Mouse (Mus musculus) embryonic facial prominence, embryonic 14.5 days (tissue): Measurements from ENCODE around the gene Sf3a1. TPM values are rescaled to one million over a fixed set of nuclear protein-coding genes. Genes with fewer than 3 reads are reported as not detected.

Source experiments
- ATAC-seq: fragments of 200-750 bp; cut with Nextera tagmentation; 2 replicates; pipeline ENCODE4 v1.8.0; 2017; ENCODE audit warnings: low read depth, moderate number of reproducible peaks, moderate TSS enrichment
- DNase-seq: peaks from one replicate; pipeline ENCODE4 v3.0.0-alpha.2; 2015; ENCODE audit warnings: low spot score
- H3K27ac ChIP-seq: fragments of 300-500 bp; sonication (generic); replicated peaks from 2 replicates; pipeline ENCODE4 v1.5.1; 2014; ENCODE audit warnings: low read depth, mild to moderate bottlenecking, low read length, moderate library complexity
- H3K27me3 ChIP-seq: fragments of 300-500 bp; sonication (generic); replicated peaks from 2 replicates; pipeline ENCODE4 v1.6.1; 2014; ENCODE audit warnings: low read length; ENCODE audit not compliant: control insufficient read depth, insufficient read depth
- H3K36me3 ChIP-seq: fragments of 300-500 bp; sonication (generic); 2 replicates; pipeline ENCODE4 v1.6.1; 2014; ENCODE audit warnings: low read length, mixed read lengths; ENCODE audit not compliant: control insufficient read depth, insufficient read depth
- H3K4me1 ChIP-seq: fragments of 300-500 bp; sonication (generic); 2 replicates; pipeline ENCODE4 v1.6.1; 2014; ENCODE audit warnings: antibody characterized with exemption, low read length; ENCODE audit not compliant: control insufficient read depth, insufficient read depth
- H3K4me2 ChIP-seq: fragments of 300-500 bp; sonication (generic); 2 replicates; pipeline ENCODE4 v1.6.1; 2014; ENCODE audit warnings: low read depth, mild to moderate bottlenecking, low read length, moderate library complexity, mixed read lengths
- H3K4me3 ChIP-seq: fragments of 300-500 bp; sonication (generic); 2 replicates; pipeline ENCODE4 v1.5.1; 2014; ENCODE audit warnings: low read depth, mild to moderate bottlenecking, low read length
- H3K9ac ChIP-seq: fragments of 300-500 bp; sonication (generic); 2 replicates; pipeline ENCODE4 v1.6.1; 2014; ENCODE audit warnings: low read depth, mild to moderate bottlenecking, low read length, moderate library complexity, mixed read lengths
- H3K9me3 ChIP-seq: fragments of 300-500 bp; sonication (generic); 2 replicates; pipeline ENCODE4 v1.6.1; 2016; ENCODE audit warnings: low read length; ENCODE audit not compliant: control insufficient read depth
- WGBS: fragments of 180-500 bp; shearing (Covaris S2); extraction: QIAGEN DNeasy Blood & Tissue Kit; methylation state at CpG from one replicate; pipeline ENCODE4 v1.1.7; 2014; 5-methylcytosine and 5-hydroxymethylcytosine counted together
- polyA plus RNA-seq: library from polyadenylated mRNA; unstranded; fragments of >200 nt; fragmentation: Nextera tagmentation; extraction: Ambion mirVana; gene quantifications from 2 replicates; pipeline ENCODE4 v1.2.1, GENCODE M21; 2014

The Sf3a1 gene
- polyA plus RNA-seq, 1 experiment from 2014 or later, result 51.4 TPM

GRCm38 (mm10) chr11:4146381-4146780 is 13.8 kb upstream of the Sf3a1 start:
- Histone ChIP-seq H3K9ac (no peak overlapping the region), H3K4me2 (no peak overlapping the region), H3K9me3 (no peaks in the 10 kb centered on the region), H3K36me3 (peaks cover 44% of the 10 kb centered on the region), H3K27me3 (no peaks in the 10 kb centered on the region), H3K4me1 (no peaks in the 10 kb centered on the region), H3K4me3 (no peak overlapping the region), H3K27ac (no peak overlapping the region)
- DNase-seq (peak; percentile 42), ATAC-seq (no peak)
- 74% methylated on average over 6 of the region's 6 CpGs for WGBS

- Histone ChIP-seq H3K4me2 (no peak overlapping the region), H3K4me3 (no peak overlapping the region), H3K27me3 (no peaks in the 10 kb centered on the region), H3K9me3 (no peaks in the 10 kb centered on the region), H3K27ac (no peak overlapping the region), H3K36me3 (peaks cover 37% of the 10 kb centered on the region), H3K4me1 (no peaks in the 10 kb centered on the region), H3K9ac (no peak overlapping the region)
- no peak for ATAC-seq
- no peak for DNase-seq
- 89% methylated on average over 10 of the region's 10 CpGs for WGBS
These were observed 13.1 kb upstream of the Sf3a1 start for GRCm38 (mm10) chr11:4147098-4147497.

DNA sequence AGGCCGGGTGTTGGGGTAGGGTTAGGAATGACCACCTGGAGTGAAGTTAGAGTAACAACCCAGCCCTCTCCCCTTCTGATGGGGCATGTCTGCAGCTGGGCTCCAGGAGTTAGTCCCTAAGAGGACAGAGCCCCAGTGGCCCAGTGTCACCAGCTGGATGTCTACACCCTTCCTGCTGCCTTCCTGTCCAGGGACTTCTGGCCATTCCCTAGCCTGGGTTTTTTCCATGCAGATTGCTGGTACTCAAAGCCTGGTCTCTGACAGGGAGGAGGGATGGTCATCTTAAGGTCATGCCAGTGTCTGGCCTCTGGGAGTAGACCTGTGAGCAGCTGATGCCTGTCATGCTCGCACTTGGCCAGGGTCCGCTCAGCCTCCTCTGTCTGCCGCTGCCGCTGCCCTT is 12.0 kb upstream of the Sf3a1 start:
- no peak for DNase-seq
- Histone ChIP-seq H3K36me3 (peaks cover 27% of the 10 kb centered on the region), H3K9me3 (no peaks in the 10 kb centered on the region), H3K4me1 (no peaks in the 10 kb centered on the region), H3K4me2 (no peak overlapping the region), H3K27ac (no peak overlapping the region), H3K4me3 (no peak overlapping the region), H3K9ac (no peak overlapping the region), H3K27me3 (no peaks in the 10 kb centered on the region)
- WGBS, result 75% methylated on average over 5 of the region's 5 CpGs
- no peak for ATAC-seq

- no peaks in the 10 kb centered on the region for H3K27me3 ChIP-seq
- no peak overlapping the region for H3K9ac ChIP-seq
- H3K4me2 ChIP-seq, result no peak overlapping the region
- no peak for ATAC-seq
- H3K4me1 ChIP-seq, result no peaks in the 10 kb centered on the region
- peaks cover 22% of the 10 kb centered on the region for H3K36me3 ChIP-seq
- WGBS, result 83% methylated on average over 8 of the region's 9 CpGs
- H3K27ac ChIP-seq, result no peak overlapping the region
- no peak overlapping the region for H3K4me3 ChIP-seq
- no peaks in the 10 kb centered on the region for H3K9me3 ChIP-seq
- DNase-seq, result no peak
These were observed 11.5 kb upstream of the Sf3a1 start for GRCm38 (mm10) chr11:4148536-4149156.

GRCm38 (mm10) chr11:4149886-4150285 is 10.3 kb upstream of the Sf3a1 start:
- 93% methylated on average over 6 of the region's 6 CpGs for WGBS

DNA sequence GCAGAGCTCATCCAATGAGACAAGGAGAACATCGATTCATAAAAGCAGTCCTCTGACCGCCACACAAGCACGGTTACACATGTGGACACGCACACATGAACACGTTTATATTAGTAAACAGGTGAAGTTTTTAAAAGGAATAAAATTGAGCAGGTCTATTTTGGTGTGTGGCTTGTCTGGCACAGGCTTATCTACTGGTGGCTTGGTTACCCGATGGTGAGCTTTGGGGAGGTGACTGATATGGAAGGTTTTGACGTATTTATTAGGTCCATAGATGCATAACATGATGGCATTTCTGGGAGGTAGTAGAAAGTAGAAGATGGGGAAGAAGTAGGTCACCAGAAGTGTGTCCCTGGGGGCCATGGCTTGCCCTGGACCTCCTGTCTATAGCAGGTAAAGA is 6.5 kb upstream of the Sf3a1 start:
- ATAC-seq (no peak), DNase-seq (no peak)
- Histone ChIP-seq H3K9ac (no peak overlapping the region), H3K9me3 (no peaks in the 10 kb centered on the region), H3K4me2 (no peak overlapping the region), H3K4me1 (0 out of 2 replicates have a peak, but pooled peaks cover under 1% of the 10 kb centered on the region), H3K36me3 (peaks cover 5% of the 10 kb centered on the region; the same call in 1 of the 2 replicates), H3K27me3 (no peaks in the 10 kb centered on the region), H3K4me3 (no peak overlapping the region), H3K27ac (no peak overlapping the region)
- WGBS, result 90% methylated on average over 7 of the region's 7 CpGs

More at GRCm38 (mm10) chr11:4149886-4150285, 10.3 kb upstream of the Sf3a1 start:
- no peak overlapping the region for H3K4me3 ChIP-seq
- DNase-seq (no peak), ATAC-seq (no peak)
- H3K9ac ChIP-seq, result no peak overlapping the region
- H3K36me3 ChIP-seq, result peaks cover 15% of the 10 kb centered on the region
- no peak overlapping the region for H3K4me2 ChIP-seq
- no peaks in the 10 kb centered on the region for H3K4me1 ChIP-seq
- H3K27ac ChIP-seq, result no peak overlapping the region
- H3K9me3 ChIP-seq, result no peaks in the 10 kb centered on the region
- H3K27me3 ChIP-seq, result no peaks in the 10 kb centered on the region

DNA sequence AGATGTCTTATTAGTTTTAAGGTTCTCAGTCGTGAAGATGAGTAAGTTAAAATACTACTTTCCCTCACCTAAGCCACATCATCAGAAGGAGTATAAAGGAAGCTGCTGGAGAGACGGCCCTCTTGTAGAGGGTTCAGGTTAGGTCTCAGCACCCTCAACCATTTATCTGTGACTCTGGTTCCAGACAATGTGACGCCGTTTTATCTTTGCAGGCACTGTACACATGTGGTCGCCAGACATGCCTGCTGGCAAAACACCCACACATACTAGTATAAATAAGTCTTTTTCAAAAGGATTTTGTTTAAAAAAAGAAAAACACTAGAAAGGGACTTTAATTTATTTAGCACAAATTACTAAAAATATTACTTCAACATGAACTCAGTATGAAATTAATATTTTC is 4.5 kb upstream of the Sf3a1 start:
- Histone ChIP-seq H3K4me1 (0 out of 2 replicates have a peak, but pooled peaks cover 5% of the 10 kb centered on the region), H3K36me3 (no peaks in the 10 kb centered on the region), H3K27me3 (no peaks in the 10 kb centered on the region), H3K27ac (no peak overlapping the region), H3K4me3 (no peak overlapping the region), H3K4me2 (no peak overlapping the region), H3K9ac (no peak overlapping the region), H3K9me3 (no peaks in the 10 kb centered on the region)
- no peak for DNase-seq
- WGBS, result 59% methylated on average over 5 of the region's 5 CpGs
- ATAC-seq, result no peak

- H3K9me3 ChIP-seq, result no peaks in the 10 kb centered on the region
- H3K9ac ChIP-seq, result no peak overlapping the region
- H3K27ac ChIP-seq, result no peak overlapping the region
- H3K4me2 ChIP-seq, result 0 out of 2 replicates have a peak overlapping the region, but pooled peaks have one; percentile 94
- no peak for ATAC-seq
- WGBS, result 91% methylated on average over 3 of the region's 3 CpGs
- peaks cover 22% of the 10 kb centered on the region for H3K4me1 ChIP-seq
- no peak overlapping the region for H3K4me3 ChIP-seq
- H3K27me3 ChIP-seq, result no peaks in the 10 kb centered on the region
- no peak for DNase-seq
- H3K36me3 ChIP-seq, result peaks cover 28% of the 10 kb centered on the region
These were observed 1.5 kb upstream of the Sf3a1 start for GRCm38 (mm10) chr11:4158676-4159075.
